Mouse (Mus musculus): ENCODE measurements around the gene Pde5a. TPM values are rescaled to one million over a fixed set of nuclear protein-coding genes. Genes with fewer than 3 reads are reported as not detected.

Pde5a gene
- polyA plus RNA-seq, 1 experiment from 2014 or later: 4.5 TPM

GRCm38 (mm10) chr3:122739460-122739859 lies 10.7 kb downstream of the Pde5a start:
- H3K4me2 ChIP-seq: no peak overlapping the region
- no peak for ATAC-seq (replicated peaks; ENCODE audit: insufficient number of reproducible peaks, low FRiP score, low TSS enrichment)
- WGBS (ENCODE audit: insufficient replicate concordance): 97% methylated on average over 15 of the region's 15 CpGs

GRCm38 (mm10) chr3:122744265-122744664 lies 15.5 kb downstream of the Pde5a start:
- no peak overlapping the region for H3K9ac ChIP-seq (ENCODE audit: low read depth, low read length)
- H3K9me3 ChIP-seq (replicated peaks; ENCODE audit: control insufficient read depth, low read length): peaks cover 11% of the 10 kb centered on the region; the same call in 1 of the 2 replicates
- no peaks in the 10 kb centered on the region for H3K36me3 ChIP-seq (ENCODE audit: control insufficient read depth, insufficient read depth, low read length)
- no peak overlapping the region for H3K4me3 ChIP-seq (ENCODE audit: low read depth, low read length)
- H3K4me1 ChIP-seq (ENCODE audit: control insufficient read depth, insufficient read depth, low read length): no peaks in the 10 kb centered on the region
- no peaks in the 10 kb centered on the region for H3K27me3 ChIP-seq (ENCODE audit: control insufficient read depth, insufficient read depth, low read length)
- no peak for ATAC-seq (replicated peaks; ENCODE audit: insufficient number of reproducible peaks, low FRiP score, low TSS enrichment)
- WGBS (ENCODE audit: insufficient replicate concordance): 78% methylated on average over 3 of the region's 3 CpGs
- no peak overlapping the region for H3K27ac ChIP-seq (ENCODE audit: low read depth, low read length)
- H3K4me2 ChIP-seq: no peak overlapping the region

More at GRCm38 (mm10) chr3:122739460-122739859, 10.7 kb downstream of the Pde5a start:
- Histone ChIP-seq H3K9ac (ENCODE audit: low read depth, low read length) (no peak overlapping the region), H3K9me3 (replicated peaks; ENCODE audit: control insufficient read depth, low read length) (0 out of 2 replicates have a peak, but pooled peaks cover 2% of the 10 kb centered on the region), H3K36me3 (ENCODE audit: control insufficient read depth, insufficient read depth, low read length) (no peaks in the 10 kb centered on the region), H3K27me3 (ENCODE audit: control insufficient read depth, insufficient read depth, low read length) (no peaks in the 10 kb centered on the region), H3K27ac (ENCODE audit: low read depth, low read length) (no peak overlapping the region), H3K4me1 (ENCODE audit: control insufficient read depth, insufficient read depth, low read length) (no peaks in the 10 kb centered on the region), H3K4me3 (ENCODE audit: low read depth, low read length) (no peak overlapping the region)

GRCm38 (mm10) chr3:122747921-122748700 lies 19.4 kb downstream of the Pde5a start:
- Histone ChIP-seq H3K9me3 (replicated peaks; ENCODE audit: control insufficient read depth, low read length) (peaks cover 9% of the 10 kb centered on the region; the same call in 1 of the 2 replicates), H3K9ac (ENCODE audit: low read depth, low read length) (no peak overlapping the region), H3K27ac (ENCODE audit: low read depth, low read length) (no peak overlapping the region), H3K4me3 (ENCODE audit: low read depth, low read length) (no peak overlapping the region), H3K27me3 (ENCODE audit: control insufficient read depth, insufficient read depth, low read length) (no peaks in the 10 kb centered on the region), H3K36me3 (ENCODE audit: control insufficient read depth, insufficient read depth, low read length) (no peaks in the 10 kb centered on the region), H3K4me1 (ENCODE audit: control insufficient read depth, insufficient read depth, low read length) (no peaks in the 10 kb centered on the region), H3K4me2 (no peak overlapping the region)
- WGBS (ENCODE audit: insufficient replicate concordance): 82% methylated on average over 9 of the region's 9 CpGs
- no peak for ATAC-seq (replicated peaks; ENCODE audit: insufficient number of reproducible peaks, low FRiP score, low TSS enrichment)

GRCm38 (mm10) chr3:122763240-122763761 lies 34.6 kb downstream of the Pde5a start:
- Histone ChIP-seq H3K9ac (ENCODE audit: low read depth, low read length) (no peak overlapping the region), H3K9me3 (replicated peaks; ENCODE audit: control insufficient read depth, low read length) (no peaks in the 10 kb centered on the region), H3K27me3 (ENCODE audit: control insufficient read depth, insufficient read depth, low read length) (no peaks in the 10 kb centered on the region), H3K4me1 (ENCODE audit: control insufficient read depth, insufficient read depth, low read length) (no peaks in the 10 kb centered on the region), H3K36me3 (ENCODE audit: control insufficient read depth, insufficient read depth, low read length) (no peaks in the 10 kb centered on the region), H3K4me2 (no peak overlapping the region), H3K4me3 (ENCODE audit: low read depth, low read length) (no peak overlapping the region), H3K27ac (ENCODE audit: low read depth, low read length) (no peak overlapping the region)
- 74% methylated on average over 8 of the region's 8 CpGs for WGBS (ENCODE audit: insufficient replicate concordance)
- ATAC-seq (replicated peaks; ENCODE audit: insufficient number of reproducible peaks, low FRiP score, low TSS enrichment): no peak

- no peaks in the 10 kb centered on the region for H3K36me3 ChIP-seq (ENCODE audit: control insufficient read depth, insufficient read depth, low read length)
- H3K27ac ChIP-seq (ENCODE audit: low read depth, low read length): no peak overlapping the region
- no peaks in the 10 kb centered on the region for H3K9me3 ChIP-seq (replicated peaks; ENCODE audit: control insufficient read depth, low read length)
- 72% methylated on average over 14 of the region's 14 CpGs for WGBS (ENCODE audit: insufficient replicate concordance)
- H3K27me3 ChIP-seq (ENCODE audit: control insufficient read depth, insufficient read depth, low read length): no peaks in the 10 kb centered on the region
- no peak overlapping the region for H3K4me2 ChIP-seq
- no peak overlapping the region for H3K4me3 ChIP-seq (ENCODE audit: low read depth, low read length)
- no peak overlapping the region for H3K9ac ChIP-seq (ENCODE audit: low read depth, low read length)
- no peak for ATAC-seq (replicated peaks; ENCODE audit: insufficient number of reproducible peaks, low FRiP score, low TSS enrichment)
- no peaks in the 10 kb centered on the region for H3K4me1 ChIP-seq (ENCODE audit: control insufficient read depth, insufficient read depth, low read length)
These were observed 35.0 kb downstream of the Pde5a start for GRCm38 (mm10) chr3:122763768-122764167.

GRCm38 (mm10) chr3:122766930-122767329 lies 38.2 kb downstream of the Pde5a start:
- no peak for ATAC-seq (replicated peaks; ENCODE audit: insufficient number of reproducible peaks, low FRiP score, low TSS enrichment)
- 55% methylated on average over 4 of the region's 4 CpGs for WGBS (ENCODE audit: insufficient replicate concordance)
- Histone ChIP-seq H3K9me3 (replicated peaks; ENCODE audit: control insufficient read depth, low read length) (no peaks in the 10 kb centered on the region), H3K4me1 (ENCODE audit: control insufficient read depth, insufficient read depth, low read length) (no peaks in the 10 kb centered on the region), H3K27ac (ENCODE audit: low read depth, low read length) (no peak overlapping the region), H3K4me3 (ENCODE audit: low read depth, low read length) (no peak overlapping the region), H3K27me3 (ENCODE audit: control insufficient read depth, insufficient read depth, low read length) (no peaks in the 10 kb centered on the region), H3K9ac (ENCODE audit: low read depth, low read length) (no peak overlapping the region), H3K4me2 (no peak overlapping the region), H3K36me3 (ENCODE audit: control insufficient read depth, insufficient read depth, low read length) (no peaks in the 10 kb centered on the region)

GRCm38 (mm10) chr3:122767841-122768240 lies 39.1 kb downstream of the Pde5a start:
- Histone ChIP-seq H3K27me3 (ENCODE audit: control insufficient read depth, insufficient read depth, low read length) (no peaks in the 10 kb centered on the region), H3K9ac (ENCODE audit: low read depth, low read length) (no peak overlapping the region), H3K4me3 (ENCODE audit: low read depth, low read length) (no peak overlapping the region), H3K36me3 (ENCODE audit: control insufficient read depth, insufficient read depth, low read length) (no peaks in the 10 kb centered on the region), H3K4me1 (ENCODE audit: control insufficient read depth, insufficient read depth, low read length) (no peaks in the 10 kb centered on the region), H3K9me3 (replicated peaks; ENCODE audit: control insufficient read depth, low read length) (no peaks in the 10 kb centered on the region), H3K4me2 (no peak overlapping the region), H3K27ac (ENCODE audit: low read depth, low read length) (no peak overlapping the region)
- WGBS (ENCODE audit: insufficient replicate concordance): 80% methylated on average over 5 of the region's 5 CpGs
- ATAC-seq (replicated peaks; ENCODE audit: insufficient number of reproducible peaks, low FRiP score, low TSS enrichment): no peak

GRCm38 (mm10) chr3:122781417-122781816 lies 52.7 kb downstream of the Pde5a start:
- H3K9ac ChIP-seq (ENCODE audit: low read depth, low read length): no peak overlapping the region
- H3K27ac ChIP-seq (ENCODE audit: low read depth, low read length): no peak overlapping the region
- H3K9me3 ChIP-seq (replicated peaks; ENCODE audit: control insufficient read depth, low read length): no peaks in the 10 kb centered on the region
- ATAC-seq (replicated peaks; ENCODE audit: insufficient number of reproducible peaks, low FRiP score, low TSS enrichment): no peak
- no peak overlapping the region for H3K4me3 ChIP-seq (ENCODE audit: low read depth, low read length)
- H3K4me2 ChIP-seq: no peak overlapping the region
- no peaks in the 10 kb centered on the region for H3K36me3 ChIP-seq (ENCODE audit: control insufficient read depth, insufficient read depth, low read length)
- no peaks in the 10 kb centered on the region for H3K4me1 ChIP-seq (ENCODE audit: control insufficient read depth, insufficient read depth, low read length)
- 62% methylated on average over 6 of the region's 6 CpGs for WGBS (ENCODE audit: insufficient replicate concordance)
- no peaks in the 10 kb centered on the region for H3K27me3 ChIP-seq (ENCODE audit: control insufficient read depth, insufficient read depth, low read length)

GRCm38 (mm10) chr3:122784245-122784644 lies 55.5 kb downstream of the Pde5a start:
- no peaks in the 10 kb centered on the region for H3K4me1 ChIP-seq (ENCODE audit: control insufficient read depth, insufficient read depth, low read length)
- H3K9me3 ChIP-seq (replicated peaks; ENCODE audit: control insufficient read depth, low read length): no peaks in the 10 kb centered on the region
- H3K27ac ChIP-seq (ENCODE audit: low read depth, low read length): no peak overlapping the region
- no peak for ATAC-seq (replicated peaks; ENCODE audit: insufficient number of reproducible peaks, low FRiP score, low TSS enrichment)
- H3K36me3 ChIP-seq (ENCODE audit: control insufficient read depth, insufficient read depth, low read length): no peaks in the 10 kb centered on the region
- H3K4me2 ChIP-seq: no peak overlapping the region
- H3K9ac ChIP-seq (ENCODE audit: low read depth, low read length): no peak overlapping the region
- 47% methylated on average over 1 of the region's 1 CpGs for WGBS (ENCODE audit: insufficient replicate concordance)
- no peaks in the 10 kb centered on the region for H3K27me3 ChIP-seq (ENCODE audit: control insufficient read depth, insufficient read depth, low read length)
- H3K4me3 ChIP-seq (ENCODE audit: low read depth, low read length): no peak overlapping the region
